Mouse (Mus musculus) cortical plate, adult 2 months (tissue): ENCODE results near the gene Cyp2d40.

ENCODE experiments used
- CTCF ChIP-seq: fragments of 200-500 bp; IDR thresholded peaks from 2 replicates; pipeline ENCODE4 v1.5.1; 2011; ENCODE audit warnings: mild to moderate bottlenecking, control low read depth, low read length; ENCODE audit not compliant: insufficient read depth; ENCODE audit errors: extremely low read depth
- POLR2A ChIP-seq: fragments of 200-500 bp; IDR thresholded peaks from 2 replicates; pipeline ENCODE4 v1.6.1; 2011; ENCODE audit warnings: mild to moderate bottlenecking, low read length, control low read depth; ENCODE audit not compliant: insufficient read depth; ENCODE audit errors: extremely low read depth

DNA sequence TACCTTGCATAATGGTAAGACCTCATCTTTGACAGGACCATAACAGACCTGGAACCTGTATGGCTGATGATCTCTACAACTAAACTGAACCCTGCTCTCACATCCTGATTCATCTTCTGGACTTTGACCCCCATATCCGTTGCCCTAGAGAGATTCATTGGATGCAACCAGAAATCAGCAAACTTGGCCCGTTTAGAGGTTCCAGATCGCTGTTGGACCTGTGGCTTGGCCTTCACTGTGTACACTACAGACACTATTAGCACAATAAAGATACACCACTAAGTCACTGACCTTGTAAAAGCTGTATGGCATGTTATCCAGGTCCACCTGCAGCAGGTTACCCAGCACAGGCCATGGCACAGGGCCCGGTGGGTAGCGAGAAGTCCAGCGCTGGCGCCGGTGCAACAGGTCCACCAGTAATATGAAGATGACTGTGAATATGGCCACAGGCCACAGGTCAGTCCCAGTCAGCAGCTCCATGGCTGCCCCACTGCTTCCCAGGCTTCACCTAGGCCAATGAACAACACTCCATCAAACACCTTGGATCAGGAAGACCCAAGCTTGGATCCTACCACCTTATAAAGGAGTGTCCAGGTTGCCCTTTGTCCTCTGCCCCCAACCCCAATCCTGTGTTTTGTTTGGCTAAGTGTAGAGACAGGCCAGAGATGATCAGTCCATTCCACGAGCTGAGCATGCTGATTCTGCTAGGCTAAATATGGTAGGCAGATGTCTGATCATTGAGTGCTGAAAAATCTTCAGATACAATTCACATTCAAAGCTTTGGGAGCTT, at the start of gene Cyp2d40:
- TF ChIP-seq CTCF, result no peak
- TF ChIP-seq POLR2A, result no peak
